Mouse (Mus musculus) liver, adult 2 months (tissue): Measurements from ENCODE around the gene Ramp2. TPM values are rescaled to one million over a fixed set of nuclear protein-coding genes. Genes with fewer than 3 reads are reported as not detected.

ENCODE experiments used
- DNase-seq: peaks from one replicate; pipeline ENCODE4 v3.0.0-alpha.2; 2011; ENCODE audit warnings: low read depth, low spot score; ENCODE audit errors: extremely low read depth
- H3K27ac ChIP-seq: fragments of 200-500 bp; replicated peaks from 2 replicates; pipeline ENCODE4 v1.5.1; 2012; ENCODE audit warnings: low read depth, mild to moderate bottlenecking, control low read depth, inconsistent platforms, low read length; ENCODE audit not compliant: insufficient read depth
- H3K27me3 ChIP-seq: fragments of 200-500 bp; 2 replicates; pipeline ENCODE4 v1.6.1; 2012; ENCODE audit warnings: mild to moderate bottlenecking, moderate library complexity, low read length, inconsistent platforms; ENCODE audit not compliant: control insufficient read depth, insufficient read depth
- H3K36me3 ChIP-seq: fragments of 200-500 bp; 2 replicates; pipeline ENCODE4 v1.6.1; 2012; ENCODE audit warnings: low read length, inconsistent platforms; ENCODE audit not compliant: control insufficient read depth, insufficient read depth
- H3K4me1 ChIP-seq: fragments of 200-500 bp; 2 replicates; pipeline ENCODE4 v1.6.1; 2011; ENCODE audit warnings: low read length; ENCODE audit not compliant: control insufficient read depth, insufficient read depth
- H3K4me3 ChIP-seq: fragments of 200-500 bp; 2 replicates; pipeline ENCODE4 v1.5.1; 2011; ENCODE audit warnings: low read depth, mild to moderate bottlenecking, control low read depth, low read length, moderate library complexity; ENCODE audit not compliant: insufficient read depth
- H3K79me2 ChIP-seq: fragments of 200-500 bp; 2 replicates; pipeline ENCODE4 v1.6.1; 2012; ENCODE audit warnings: inconsistent platforms, mild to moderate bottlenecking, low read length, moderate library complexity; ENCODE audit not compliant: control insufficient read depth, insufficient read depth
- H3K9ac ChIP-seq: fragments of 200-500 bp; 2 replicates; pipeline ENCODE4 v1.6.1; 2012; ENCODE audit warnings: low read depth, mild to moderate bottlenecking, control low read depth, inconsistent platforms, low read length
- CTCF ChIP-seq: fragments of 200-500 bp; IDR thresholded peaks from 2 replicates; pipeline ENCODE4 v1.5.1; 2011; ENCODE audit warnings: low read depth, low read length, control low read depth
- POLR2A ChIP-seq: fragments of 200-500 bp; IDR thresholded peaks from 2 replicates; pipeline ENCODE4 v1.6.1; 2011; ENCODE audit warnings: low read length, control low read depth; ENCODE audit not compliant: insufficient read depth; ENCODE audit errors: extremely low read depth
- whole genome bisulfite sequencing: fragments of 180-500 bp; shearing (Covaris S2); methylation state at CpG from one replicate; pipeline ENCODE4 v1.1.7; 2018; 5-methylcytosine and 5-hydroxymethylcytosine counted together
- polyA plus RNA-seq: library from polyadenylated mRNA; depleted of rRNA; stranded (reverse); fragments of >200 nt; gene quantifications from 2 replicates; pipeline ENCODE4 v1.2.3, GENCODE M21; 2012
- total RNA-seq: library from RNA; depleted of rRNA; stranded (reverse); fragments of >200 nt; gene quantifications from 2 replicates; pipeline ENCODE4 v1.2.3, GENCODE M21; 2014

Gene Ramp2
- total and polyA plus RNA-seq, 2 experiments: 4.9 to 22.5 TPM

DNA sequence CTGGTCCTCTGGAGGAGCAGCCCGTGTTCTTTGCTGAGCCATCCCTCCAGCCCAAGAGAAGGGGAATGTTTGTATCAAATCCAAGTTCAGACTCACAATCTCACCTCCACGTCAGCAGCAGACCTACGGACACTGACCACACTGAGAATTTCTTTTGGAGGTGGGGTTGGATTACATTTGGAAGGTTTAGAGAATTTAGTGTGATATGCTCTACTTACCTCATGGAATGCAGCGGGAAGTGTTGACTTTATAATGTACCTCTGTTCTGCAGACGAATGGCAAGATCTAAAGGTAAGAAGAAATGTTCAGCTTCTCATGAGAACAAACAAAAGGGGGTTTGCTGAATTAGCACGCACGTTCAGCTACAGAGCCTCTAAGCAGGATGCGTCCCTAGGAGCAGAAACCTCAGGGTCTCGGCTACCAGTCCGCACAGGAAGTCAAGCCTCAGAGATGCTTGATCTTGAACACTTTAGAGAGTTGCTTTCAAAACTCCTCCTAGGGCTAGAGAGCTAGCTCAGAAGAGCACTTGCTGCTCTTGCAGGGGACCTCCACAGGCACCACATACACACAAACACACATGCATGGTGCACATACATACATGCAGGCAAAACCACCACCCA lies 27.3 kb upstream of the Ramp2 start:
- Histone ChIP-seq H3K27me3 (no peaks in the 10 kb centered on the region), H3K4me1 (no peaks in the 10 kb centered on the region), H3K79me2 (peaks cover 7% of the 10 kb centered on the region; the same call in 1 of the 2 replicates), H3K9ac (no peak overlapping the region), H3K4me3 (no peak overlapping the region), H3K36me3 (peaks cover 22% of the 10 kb centered on the region), H3K27ac (no peak overlapping the region)
- DNase-seq: no peak
- TF ChIP-seq POLR2A: no peak
- no peak for TF ChIP-seq CTCF
- 89% methylated on average over 10 of the region's 10 CpGs for WGBS

DNA sequence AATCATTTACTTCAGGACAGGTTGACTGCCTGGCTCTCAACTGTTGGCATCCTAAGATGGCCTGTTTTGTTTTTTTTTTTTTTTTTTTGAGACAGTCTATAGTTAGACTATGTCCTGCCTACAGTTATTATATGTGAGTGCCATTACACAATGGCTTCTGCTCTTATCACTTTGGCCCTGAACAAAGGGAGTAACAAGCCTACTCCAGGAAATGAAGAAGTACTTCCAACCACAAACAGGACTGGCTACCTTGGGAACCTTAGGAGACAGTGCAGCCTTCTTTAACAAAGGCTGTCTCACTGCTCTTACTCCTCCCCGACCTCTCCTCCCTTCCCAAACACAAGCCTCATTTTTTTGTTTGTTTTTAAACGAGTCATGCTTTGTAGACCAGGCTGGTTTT lies 25.0 kb upstream of the Ramp2 start:
- Histone ChIP-seq H3K27me3 (no peaks in the 10 kb centered on the region), H3K36me3 (peaks cover 15% of the 10 kb centered on the region), H3K27ac (no peak overlapping the region), H3K9ac (no peak overlapping the region), H3K4me1 (peaks cover 3% of the 10 kb centered on the region; the same call in 1 of the 2 replicates), H3K4me3 (no peak overlapping the region), H3K79me2 (peaks cover 16% of the 10 kb centered on the region)
- TF ChIP-seq CTCF: no peak
- no peak for TF ChIP-seq POLR2A
- no peak for DNase-seq
- WGBS: 48% methylated on average over 2 of the region's 2 CpGs

DNA sequence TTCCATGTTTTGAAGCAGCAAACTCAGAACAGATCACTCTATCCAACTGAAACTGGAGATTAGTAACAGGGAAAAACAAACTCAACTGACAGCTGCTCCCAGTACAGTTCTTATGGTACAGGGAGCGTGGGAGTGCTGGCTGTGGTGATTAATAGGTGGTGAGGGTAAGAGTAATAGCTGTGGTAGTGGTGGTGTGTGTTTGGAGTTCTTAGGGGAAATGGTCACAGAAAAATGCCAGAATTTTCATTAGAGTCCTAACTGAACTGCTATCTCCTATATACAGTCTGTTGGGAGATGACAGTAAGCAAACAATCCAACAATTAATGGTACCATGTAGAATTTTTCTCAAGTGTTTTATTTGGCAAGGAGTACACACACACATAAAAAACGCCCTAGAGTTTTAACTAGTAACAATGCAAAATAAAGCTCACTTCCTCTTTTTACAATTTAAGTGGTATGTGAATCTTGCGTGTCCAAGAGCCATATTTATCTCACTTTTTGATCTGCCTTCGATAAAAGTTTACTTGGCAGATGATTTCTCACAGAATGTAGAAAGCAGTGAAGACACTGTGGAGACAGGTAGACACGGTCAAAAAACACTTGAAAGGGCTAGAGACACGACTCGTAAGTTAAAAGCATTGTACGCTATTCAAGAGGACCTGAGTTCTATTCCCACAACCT lies 24.4 kb upstream of the Ramp2 start:
- peaks cover 11% of the 10 kb centered on the region for H3K36me3 ChIP-seq
- no peak for DNase-seq
- H3K79me2 ChIP-seq: peaks cover 20% of the 10 kb centered on the region
- no peak overlapping the region for H3K27ac ChIP-seq
- no peak overlapping the region for H3K4me3 ChIP-seq
- TF ChIP-seq POLR2A (no peak), CTCF (no peak)
- H3K9ac ChIP-seq: no peak overlapping the region
- H3K4me1 ChIP-seq: peaks cover 4% of the 10 kb centered on the region
- no peaks in the 10 kb centered on the region for H3K27me3 ChIP-seq
- 89% methylated on average over 8 of the region's 8 CpGs for whole genome bisulfite sequencing

DNA sequence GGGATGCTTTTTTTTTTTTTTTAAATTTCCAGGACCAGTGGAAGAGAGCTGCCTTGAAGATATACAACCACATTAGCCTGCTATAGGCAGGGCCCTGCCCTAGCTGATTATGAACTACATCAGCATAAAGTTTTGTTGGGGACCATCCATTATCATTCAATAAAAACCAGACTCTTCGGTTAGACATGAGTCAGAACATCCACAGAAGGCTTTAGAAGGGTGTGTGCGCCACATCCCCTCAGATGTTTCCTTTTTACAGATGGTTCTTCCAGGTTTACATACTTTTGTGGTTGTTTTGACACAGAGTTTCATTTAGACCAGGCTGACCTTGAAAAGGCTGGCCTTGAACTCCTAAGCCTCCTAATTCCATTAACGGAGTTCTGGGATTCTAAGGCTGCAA lies 21.5 kb upstream of the Ramp2 start:
- Histone ChIP-seq H3K36me3 (no peaks in the 10 kb centered on the region; the same call in 1 of the 2 replicates), H3K27ac (no peak overlapping the region), H3K27me3 (no peaks in the 10 kb centered on the region), H3K9ac (no peak overlapping the region), H3K4me3 (no peak overlapping the region), H3K4me1 (peaks cover 5% of the 10 kb centered on the region), H3K79me2 (peaks cover 20% of the 10 kb centered on the region)
- no peak for TF ChIP-seq CTCF
- TF ChIP-seq POLR2A: no peak
- WGBS: 67% methylated on average over 3 of the region's 3 CpGs
- DNase-seq: no peak

DNA sequence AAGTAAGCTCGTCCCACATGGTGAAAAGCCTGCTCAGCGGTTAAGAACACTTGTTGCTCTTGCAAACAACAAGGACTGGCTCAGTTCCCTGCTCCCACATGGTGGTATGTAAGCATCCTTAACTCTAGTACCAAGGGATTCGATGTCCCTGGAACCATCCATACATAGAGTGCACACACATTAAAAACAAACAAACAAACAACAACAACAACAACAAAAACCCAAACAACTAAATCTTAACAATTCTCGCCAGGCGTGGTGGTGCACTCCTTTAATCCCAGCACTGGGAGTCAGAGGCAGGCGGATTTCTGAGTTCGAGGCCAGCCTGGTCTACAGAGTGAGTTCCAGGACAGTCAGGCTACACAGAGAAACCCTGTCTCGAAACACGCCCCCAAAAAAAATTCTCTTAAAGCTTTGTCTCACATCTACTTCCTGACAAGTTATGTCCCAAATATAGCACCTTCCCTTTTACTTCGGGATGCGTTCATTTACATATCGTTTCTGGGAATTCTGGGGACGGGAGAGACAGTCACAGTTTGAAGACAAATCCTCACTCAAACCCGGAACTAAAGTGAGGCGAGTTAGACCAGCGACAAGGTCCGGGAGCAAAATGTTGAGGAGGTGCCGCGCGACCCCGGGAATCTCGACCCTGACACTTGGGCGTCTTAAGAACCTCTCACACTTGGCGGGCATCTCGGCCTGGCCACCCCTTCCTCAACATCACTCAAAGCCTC lies 20.3 kb upstream of the Ramp2 start:
- Histone ChIP-seq H3K27ac (peak overlapping the region; percentile 28), H3K36me3 (no peaks in the 10 kb centered on the region; the same call in 1 of the 2 replicates), H3K4me3 (peak overlapping the region; percentile 99), H3K4me1 (peaks cover 5% of the 10 kb centered on the region), H3K9ac (peak overlapping the region; percentile 96), H3K27me3 (no peaks in the 10 kb centered on the region), H3K79me2 (peaks cover 20% of the 10 kb centered on the region)
- WGBS: 21% methylated on average over 25 of the region's 25 CpGs
- TF ChIP-seq POLR2A (no peak), CTCF (no peak)
- DNase-seq: no peak
